Mouse (Mus musculus): ENCODE measurements around the gene Acsl1. TPM values are rescaled to one million over a fixed set of nuclear protein-coding genes. Genes with fewer than 3 reads are reported as not detected.

Acsl1 gene
- total RNA-seq (2021): 100 to 1,000 TPM; 915 to 931 TPM
- long read RNA-seq, experiment 1, transcript Acsl1-210 (1 exons, 1,253 nt): minor isoform, 31 of 427 reads
- long read RNA-seq, experiment 1, transcript Acsl1-201 (21 exons, 3,897 nt): major isoform, 242 of 427 reads
- long read RNA-seq, experiment 1, transcript Acsl1-203 (21 exons, 3,429 nt): minor isoform, 23 of 427 reads
- long read RNA-seq, experiment 1, partial matches to known transcripts: 94 of 427 reads
- long read RNA-seq, experiment 1, other reads (novel, unspliced or antisense): 37 of 427 reads
- long read RNA-seq, experiment 2, transcript Acsl1-201 (21 exons, 3,897 nt): major isoform, 263 of 355 reads
- long read RNA-seq, experiment 2, transcript Acsl1-203 (21 exons, 3,429 nt): minor isoform, 24 of 355 reads
- long read RNA-seq, experiment 2, transcript Acsl1-210 (1 exons, 1,253 nt): minor isoform, 10 of 355 reads
- long read RNA-seq, experiment 2, partial matches to known transcripts: 22 of 355 reads
- long read RNA-seq, experiment 2, other reads (novel, unspliced or antisense): 36 of 355 reads

GRCm38 (mm10) chr8:46470792-46471781 is at the start of gene Acsl1:
TSS of gene Acsl1 (plus strand) at chr8:46471037.
- DNase-seq: peak; percentile 100

DNA sequence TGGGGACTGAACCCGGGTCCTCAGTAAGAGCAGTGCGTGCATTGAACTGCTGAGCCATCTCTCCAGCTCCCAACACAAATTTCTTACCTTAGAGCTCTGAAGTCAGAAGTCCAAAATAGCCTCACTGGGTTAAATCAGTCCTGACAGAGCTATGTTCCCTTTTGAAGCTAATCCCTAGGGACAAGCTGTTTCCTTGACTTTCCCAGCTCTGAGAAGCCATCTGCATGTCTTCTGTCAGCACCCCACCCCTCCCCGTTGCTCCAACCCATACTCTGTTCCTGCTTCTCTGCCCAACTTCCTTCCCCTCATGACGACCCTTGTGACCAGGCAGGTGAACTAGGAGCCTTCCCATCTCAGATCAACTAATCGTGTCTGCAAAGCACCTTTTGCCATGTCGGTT is 49.3 kb upstream of the Acsl1 start:
- no peak for DNase-seq

GRCm38 (mm10) chr8:46427940-46428339 is 42.9 kb upstream of the Acsl1 start:
- DNase-seq: no peak

DNA sequence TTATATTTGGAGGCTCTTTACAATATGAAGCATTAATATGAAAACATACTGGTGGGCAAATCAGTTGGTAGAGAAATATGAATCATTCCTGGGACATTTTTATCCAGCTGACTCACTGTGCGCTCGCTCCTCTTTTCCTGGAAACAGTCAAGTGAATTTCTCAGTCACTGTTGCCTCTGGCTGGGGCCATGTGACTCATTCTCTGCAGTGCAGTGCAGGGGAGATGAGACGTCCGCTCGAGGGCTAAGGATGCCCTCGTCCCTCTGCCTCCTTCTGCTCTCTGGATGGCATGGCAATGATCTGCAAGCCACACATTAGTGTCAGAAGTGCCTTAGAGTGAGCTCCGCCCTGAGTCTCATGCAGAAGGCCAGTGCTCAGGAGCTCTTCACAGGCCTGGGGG is 41.0 kb upstream of the Acsl1 start:
- peak; percentile 54 for DNase-seq

DNA sequence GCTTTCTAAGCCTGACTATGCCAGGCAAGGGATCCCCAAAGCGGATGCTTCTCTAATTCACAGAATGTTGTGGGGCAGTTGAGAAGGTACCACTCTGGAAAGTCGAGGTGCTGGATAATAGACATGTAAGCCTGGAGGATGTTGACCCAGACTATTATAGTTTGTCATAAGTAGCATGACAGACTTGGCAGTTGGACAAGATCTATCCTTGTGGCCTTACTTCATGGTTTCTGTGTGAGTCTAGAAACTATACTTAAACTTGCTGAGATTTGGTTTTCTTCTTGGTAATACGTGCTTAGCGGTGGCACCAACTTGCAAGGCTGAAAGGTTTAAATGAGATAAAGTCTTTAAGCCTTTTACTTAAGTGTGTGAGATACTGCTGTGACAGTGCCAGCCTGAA is 38.9 kb upstream of the Acsl1 start:
- no peak for DNase-seq

- DNase-seq: no peak
These were observed 38.3 kb upstream of the Acsl1 start for GRCm38 (mm10) chr8:46432581-46432980.

- no peak for DNase-seq
These were observed 37.2 kb upstream of the Acsl1 start for GRCm38 (mm10) chr8:46433656-46434055.

GRCm38 (mm10) chr8:46438491-46438890 is 32.3 kb upstream of the Acsl1 start:
- DNase-seq: peak; percentile 76

GRCm38 (mm10) chr8:46445964-46446915 is 24.6 kb upstream of the Acsl1 start:
- DNase-seq: no peak

DNA sequence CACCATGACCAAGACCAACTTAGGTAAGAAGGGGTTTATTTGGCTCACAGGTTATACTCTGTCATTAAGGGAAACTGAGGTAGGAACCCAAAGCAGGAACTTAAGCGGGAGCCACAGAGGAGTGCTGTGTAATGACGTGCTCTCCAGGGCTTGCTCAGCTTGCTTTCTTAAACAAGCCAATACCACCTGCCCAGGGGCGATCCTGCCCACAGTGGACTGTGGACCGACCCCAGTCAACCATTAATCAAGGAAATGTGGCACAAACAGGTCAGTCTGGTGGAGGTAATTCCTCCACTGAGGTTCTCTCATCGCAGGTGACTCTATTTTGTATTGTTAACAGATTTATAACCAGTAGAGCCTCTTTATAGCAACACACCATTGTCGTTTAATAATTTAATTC is 23.5 kb upstream of the Acsl1 start:
- DNase-seq: no peak

DNA sequence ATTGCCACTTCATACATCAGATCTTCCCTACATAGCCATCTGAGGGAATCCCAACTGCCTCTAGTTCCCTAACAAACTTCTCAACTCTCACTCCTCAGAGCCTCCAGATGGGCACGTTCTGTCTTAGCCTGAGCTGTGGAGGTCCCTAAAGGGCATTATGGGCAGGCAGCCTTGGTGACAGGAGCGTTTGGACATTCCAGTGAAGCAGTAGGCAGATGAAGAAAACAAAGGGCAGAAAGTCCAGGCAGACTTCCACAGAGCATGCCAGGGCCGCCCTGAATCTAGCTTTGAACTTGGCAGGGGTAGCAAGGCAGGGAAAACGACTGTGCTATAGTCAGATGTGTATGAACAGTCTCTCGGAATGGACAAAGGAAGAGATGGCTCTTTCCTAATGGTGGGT is 22.2 kb upstream of the Acsl1 start:
- no peak for DNase-seq

- DNase-seq: no peak
These were observed 21.8 kb upstream of the Acsl1 start for GRCm38 (mm10) chr8:46449063-46449462.

DNA sequence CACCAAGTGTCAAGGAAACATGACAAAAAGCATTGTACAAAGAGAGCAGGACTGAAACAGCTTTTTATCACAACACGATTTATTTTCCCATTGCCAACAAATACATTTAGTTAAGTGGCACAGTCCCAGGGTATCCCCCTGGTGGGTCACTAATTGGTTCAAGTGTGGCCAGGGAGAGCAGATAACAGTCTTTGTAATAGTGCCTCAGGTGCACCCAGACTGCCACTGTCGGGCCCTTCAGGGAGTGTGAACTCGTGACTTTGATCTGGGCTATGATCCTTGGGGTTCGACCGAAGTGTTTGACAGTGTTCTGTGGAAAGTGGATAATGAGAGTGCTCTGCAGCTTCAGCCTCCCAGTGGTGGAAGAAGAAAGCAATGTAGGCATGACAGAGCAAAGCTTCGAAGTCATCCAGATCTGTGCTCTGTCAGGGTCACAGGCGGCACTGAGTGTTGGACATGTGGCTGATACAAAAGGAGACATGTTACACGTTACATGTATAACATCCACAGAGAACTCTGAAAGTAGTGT is 21.1 kb upstream of the Acsl1 start:
- no peak for DNase-seq

- no peak for DNase-seq
These were observed 12.5 kb upstream of the Acsl1 start for GRCm38 (mm10) chr8:46458215-46458811.

DNA sequence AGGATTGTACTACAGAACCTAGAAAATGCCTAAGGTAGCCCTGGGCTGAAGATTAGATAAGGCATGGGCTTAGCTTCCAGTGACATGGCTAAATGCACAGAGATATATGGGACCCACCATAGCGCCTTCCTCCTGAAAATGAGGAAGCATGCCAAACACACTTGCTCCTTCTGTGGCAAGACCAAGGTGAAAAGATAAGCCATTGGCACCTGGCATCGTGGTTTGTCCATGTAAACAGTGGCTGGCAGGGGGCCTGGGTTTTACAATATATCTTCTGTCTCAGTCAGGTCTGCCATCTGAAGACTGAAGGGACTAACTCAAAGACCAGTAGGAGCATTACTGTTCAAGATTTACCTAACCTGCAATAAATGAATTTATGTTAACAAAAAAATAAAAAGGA is 2.4 kb upstream of the Acsl1 start:
- DNase-seq: no peak

DNA sequence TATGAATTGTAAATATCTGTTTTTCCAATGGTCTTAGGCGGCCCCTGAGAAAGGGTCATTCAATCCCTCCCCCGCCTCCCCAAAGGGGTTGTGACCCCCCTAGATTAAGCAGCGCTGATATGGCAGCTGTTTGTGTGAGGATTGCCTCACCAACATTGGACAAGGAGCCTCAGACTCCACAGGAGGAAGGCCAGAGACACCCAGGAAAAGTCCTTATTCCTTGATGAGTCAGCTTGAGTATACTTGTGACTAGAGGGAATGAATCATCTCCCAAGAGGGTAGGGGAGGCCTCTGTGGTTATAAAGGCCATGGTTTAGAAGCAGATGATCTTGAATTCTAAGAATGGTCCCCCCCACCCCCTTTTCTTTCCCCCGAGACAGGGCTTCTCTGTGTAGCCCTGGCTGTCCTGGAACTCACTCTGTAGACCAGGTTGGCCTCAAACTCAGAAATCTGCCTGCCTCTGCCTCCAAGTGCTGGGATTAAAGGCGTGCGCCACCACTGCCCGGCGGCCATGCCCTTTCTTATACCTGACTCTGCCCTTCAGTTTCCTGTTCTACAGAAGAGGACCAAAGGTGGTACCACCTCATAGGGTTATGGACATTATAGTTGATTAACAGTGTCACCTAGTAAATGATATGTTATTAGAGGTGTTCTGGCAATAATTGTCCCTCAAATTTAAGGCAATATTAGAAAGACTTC is 1.6 kb upstream of the Acsl1 start:
- DNase-seq: no peak

- DNase-seq: peak; percentile 75
These were observed 596 bp upstream of the Acsl1 start for GRCm38 (mm10) chr8:46470091-46470791.

GRCm38 (mm10) chr8:46471926-46472485 is 1.2 kb downstream of the Acsl1 start:
- no peak for DNase-seq

GRCm38 (mm10) chr8:46474120-46474519 is 3.3 kb downstream of the Acsl1 start:
- DNase-seq: no peak
